Mouse (Mus musculus): ENCODE data around the gene Srsf12.

DNA sequence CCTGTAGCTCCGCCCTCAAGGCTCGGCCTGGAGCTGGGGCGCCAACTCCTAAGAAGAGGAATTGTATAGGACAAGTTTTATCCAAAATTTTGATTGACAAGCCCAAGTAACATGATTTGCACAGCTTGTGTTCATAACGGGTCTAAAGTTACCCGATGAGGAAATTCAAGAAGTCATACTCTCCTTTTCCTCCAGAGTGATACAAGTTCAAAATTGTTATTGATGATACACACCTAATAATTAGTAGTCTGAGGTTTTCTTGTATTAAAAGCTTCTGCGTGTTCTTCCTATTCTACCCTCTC is 19.1 kb upstream of the Srsf12 start, which contains the start of gene Pm20d2:
- TF ChIP-seq POLR2A (IDR thresholded peaks at IDR 0.05; ENCODE audit: borderline replicate concordance, low read depth, low read length) (no peak), CTCF (IDR thresholded peaks at IDR 0.05; ENCODE audit: low read depth, low read length) (no peak)
